Mouse (Mus musculus) kidney, adult 2 months (tissue): ENCODE data around the gene Lclat1.

Experiments used
- CTCF ChIP-seq: fragments of 200-500 bp; conservative IDR thresholded peaks from 2 replicates; pipeline ENCODE4 v1.5.1; 2011; ENCODE audit warnings: low read depth, mild to moderate bottlenecking, control low read depth, low read length, moderate library complexity, mixed read lengths; ENCODE audit not compliant: insufficient read depth, insufficient read length
- POLR2A ChIP-seq: fragments of 200-500 bp; IDR thresholded peaks from one replicate; pipeline ENCODE4 v1.6.1; 2011; ENCODE audit warnings: low read depth, low read length, control low read depth

GRCm38 (mm10) chr17:73237178-73237853, 129.5 kb downstream of the Lclat1 start:
- no peak for TF ChIP-seq CTCF
- TF ChIP-seq POLR2A: no peak
